ENCODE assay signal across 1 mouse cellular context in the genomic region with DNA sequence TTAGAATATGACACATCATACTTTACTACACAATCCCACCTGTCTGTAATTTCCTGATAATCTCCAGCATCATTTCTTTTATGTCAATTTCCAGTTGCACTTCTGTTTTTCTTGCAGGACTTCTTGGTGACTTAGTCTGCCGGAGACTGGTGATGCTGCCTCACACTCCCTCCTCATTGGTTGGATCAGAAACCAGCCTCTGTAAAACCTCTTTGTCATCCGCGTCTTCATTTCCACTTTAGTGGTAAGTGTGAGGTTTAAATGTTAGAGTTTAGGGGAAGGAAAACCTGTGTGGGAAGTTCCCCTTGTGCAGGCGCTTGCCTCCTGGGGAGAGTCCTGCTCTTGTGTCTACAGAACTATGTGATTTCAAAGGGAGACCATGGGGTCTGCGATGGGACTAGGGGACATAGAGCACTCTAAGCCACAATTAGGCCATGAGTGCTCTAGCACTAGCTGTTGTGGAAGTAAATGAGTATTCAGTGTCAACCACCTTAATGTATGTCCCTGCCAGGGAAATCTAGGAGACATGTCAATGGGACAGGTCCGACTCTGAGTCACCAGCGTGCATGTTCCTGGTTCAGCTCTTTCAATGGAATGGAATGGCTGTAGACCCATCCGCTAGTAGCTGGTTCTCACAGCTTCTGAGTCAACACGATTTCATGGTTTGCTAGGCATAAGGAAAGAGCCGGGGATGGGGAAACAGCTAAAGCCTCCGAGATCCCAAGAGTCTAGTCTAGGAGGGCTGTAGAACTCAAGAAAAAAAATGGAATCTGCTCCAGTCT.
TF ChIP-seq lines count a peak whose summit lies in the region.

A gene (plus strand): TSS at position 96 of the 782 bp plus-strand sequence.

TF ChIP-seq in CH12.LX, 34 proteins besides CTCF, POLR2A, EP300 and RAD21 (continued from another document):
- peak; percentile 74; the same call in 1 of the 2 replicates for TF ChIP-seq TBP (conservative IDR thresholded peaks at IDR 0.05; ENCODE audit: low read depth, low read length)
- TF ChIP-seq TCF12 (IDR thresholded peaks at IDR 0.05; ENCODE audit: low read depth, low read length) = 0 out of 2 replicates have a peak, but pooled peaks have one; percentile 38
- TF ChIP-seq MYC (IDR thresholded peaks at IDR 0.05; ENCODE audit: low read depth, low read length) = peak; percentile 51; the same call in 1 of the 2 replicates
- peak; percentile 60; the same call in 1 of the 2 replicates for TF ChIP-seq BHLHE40 (IDR thresholded peaks at IDR 0.05; ENCODE audit: low read depth, low read length)
- TF ChIP-seq MAX (IDR thresholded peaks at IDR 0.05; ENCODE audit: low read length) = peak; percentile 42; the same call in 1 of the 2 replicates
- TF ChIP-seq ETS1 (conservative IDR thresholded peaks at IDR 0.05; ENCODE audit: low read depth, low read length) = peak; percentile 72
- no peak for TF ChIP-seq KAT2A (IDR thresholded peaks at IDR 0.05; ENCODE audit: insufficient replicate concordance, low read length)
